Mouse (Mus musculus) MEL (cell line): ENCODE measurements around the gene Hdac4. TPM values are rescaled to one million over a fixed set of nuclear protein-coding genes. Genes with fewer than 3 reads are reported as not detected.

Source experiments
- DNase-seq: peaks from one replicate; pipeline ENCODE4 v3.0.0; 2011; ENCODE audit warnings: low read depth, low spot score
- H3K27ac ChIP-seq: 2 replicates; pipeline ENCODE4 v1.5.1; 2012; ENCODE audit warnings: low read depth, mild to moderate bottlenecking, control low read depth, low read length, moderate library complexity; ENCODE audit not compliant: control insufficient read depth
- H3K27me3 ChIP-seq, 2 experiments: fragments of 150-350 bp in 1 of 2; sonication (generic) in 1 of 2; 2 replicates each; pipeline ENCODE4 v1.6.1; 2012; ENCODE audit warnings: low read length in 2 of 2, mild to moderate bottlenecking in 2 of 2, improper control_type of control experiment in 1 of 2, moderate library complexity in 1 of 2; ENCODE audit not compliant: insufficient read depth in 2 of 2, control insufficient read depth in 1 of 2
- H3K36me3 ChIP-seq, 2 experiments: 2 replicates each; pipeline ENCODE4 v1.6.1; 2012 to 2014; ENCODE audit warnings: low read length in 2 of 2, improper control_type of control experiment in 1 of 2, inconsistent platforms in 1 of 2, mild to moderate bottlenecking in 1 of 2; ENCODE audit not compliant: insufficient read depth in 2 of 2, control insufficient read depth in 1 of 2
- H3K4me1 ChIP-seq, 2 experiments: fragments of 150-350 bp in 1 of 2; sonication (generic) in 1 of 2; 2 replicates each; pipeline ENCODE4 v1.6.1; 2012; ENCODE audit warnings: low read length in 2 of 2, improper control_type of control experiment in 1 of 2, mild to moderate bottlenecking in 1 of 2; ENCODE audit not compliant: insufficient read depth in 2 of 2, control insufficient read depth in 1 of 2
- H3K4me3 ChIP-seq, 2 experiments: fragments of 150-350 bp in 1 of 2; sonication (generic) in 1 of 2; 2 replicates each; pipeline ENCODE4 v1.5.1; 2012; ENCODE audit warnings: low read depth in 2 of 2, low read length in 2 of 2, mild to moderate bottlenecking in 2 of 2, moderate library complexity in 2 of 2, control low read depth in 1 of 2, improper control_type of control experiment in 1 of 2; ENCODE audit not compliant: control insufficient read depth in 1 of 2, insufficient read depth in 1 of 2
- H3K79me2 ChIP-seq: 2 replicates; pipeline ENCODE4 v1.6.1; 2012; ENCODE audit warnings: mild to moderate bottlenecking, low read length, moderate library complexity; ENCODE audit not compliant: control insufficient read depth, poor library complexity, insufficient read depth
- H3K9ac ChIP-seq: 2 replicates; pipeline ENCODE4 v1.6.1; 2012; ENCODE audit warnings: low read depth, mild to moderate bottlenecking, control low read depth, low read length, moderate library complexity; ENCODE audit not compliant: control insufficient read depth, poor library complexity, severe bottlenecking
- H3K9me3 ChIP-seq: fragments of 150-350 bp; sonication (generic); replicated peaks from 2 replicates; pipeline ENCODE4 v1.6.1; 2012; ENCODE audit warnings: mild to moderate bottlenecking, low read length, improper control_type of control experiment, moderate library complexity; ENCODE audit not compliant: insufficient read depth
- BHLHE40 ChIP-seq: IDR thresholded peaks from 2 replicates; pipeline ENCODE4 v1.6.1; 2012; ENCODE audit warnings: low read depth, mild to moderate bottlenecking, inconsistent platforms, low read length, improper control_type of control experiment, borderline replicate concordance
- CHD1 ChIP-seq: IDR thresholded peaks from 2 replicates; pipeline ENCODE4 v1.6.1; 2012; ENCODE audit warnings: low read depth, mild to moderate bottlenecking, inconsistent platforms, low read length, improper control_type of control experiment
- ELF1 ChIP-seq: IDR thresholded peaks from 2 replicates; pipeline ENCODE4 v1.6.1; 2014; ENCODE audit warnings: low read depth, mild to moderate bottlenecking, inconsistent platforms, low read length, improper control_type of control experiment, moderate library complexity
- GABPA ChIP-seq: IDR thresholded peaks from 2 replicates; pipeline ENCODE4 v1.6.1; 2012; ENCODE audit warnings: low read depth, mild to moderate bottlenecking, inconsistent platforms, low read length, improper control_type of control experiment, moderate library complexity
- GATA1 ChIP-seq: IDR thresholded peaks from 2 replicates; pipeline ENCODE4 v1.6.1; 2011; ENCODE audit warnings: low read depth, low read length, improper control_type of control experiment
- HCFC1 ChIP-seq: IDR thresholded peaks from 2 replicates; pipeline ENCODE4 v1.6.1; 2012; ENCODE audit warnings: low read depth, mild to moderate bottlenecking, inconsistent platforms, low read length, improper control_type of control experiment, moderate library complexity
- MAX ChIP-seq: IDR thresholded peaks from 2 replicates; pipeline ENCODE4 v1.6.1; 2011; ENCODE audit warnings: low read length, improper control_type of control experiment
- MAZ ChIP-seq: IDR thresholded peaks from 2 replicates; pipeline ENCODE4 v1.6.1; 2012; ENCODE audit warnings: low read depth, mild to moderate bottlenecking, inconsistent platforms, low read length, improper control_type of control experiment
- MEF2A ChIP-seq: IDR thresholded peaks from 2 replicates; pipeline ENCODE4 v1.6.1; 2014; ENCODE audit warnings: low read depth, mild to moderate bottlenecking, inconsistent platforms, low read length, improper control_type of control experiment; ENCODE audit not compliant: poor library complexity, insufficient replicate concordance, severe bottlenecking; ENCODE audit errors: extremely low read depth
- MYB ChIP-seq: IDR thresholded peaks from 2 replicates; pipeline ENCODE4 v1.6.1; 2011; ENCODE audit warnings: mild to moderate bottlenecking, low read depth, low read length, improper control_type of control experiment
- MYC ChIP-seq: IDR thresholded peaks from 2 replicates; pipeline ENCODE4 v1.6.1; 2011; ENCODE audit warnings: low read depth, mild to moderate bottlenecking, low read length, improper control_type of control experiment, moderate library complexity
- NELFE ChIP-seq: IDR thresholded peaks from 2 replicates; pipeline ENCODE4 v1.6.1; 2011; ENCODE audit warnings: low read depth, low read length, improper control_type of control experiment
- NRF1 ChIP-seq: IDR thresholded peaks from 2 replicates; pipeline ENCODE4 v1.6.1; 2014; ENCODE audit warnings: low read depth, mild to moderate bottlenecking, inconsistent platforms, low read length, improper control_type of control experiment, moderate library complexity; ENCODE audit not compliant: poor library complexity, insufficient read depth, severe bottlenecking
- RAD21 ChIP-seq: IDR thresholded peaks from 2 replicates; pipeline ENCODE4 v1.6.1; 2011; ENCODE audit warnings: mild to moderate bottlenecking, low read depth, low read length, improper control_type of control experiment
- SMC3 ChIP-seq: IDR thresholded peaks from 2 replicates; pipeline ENCODE4 v1.6.1; 2011; ENCODE audit warnings: low read depth, low read length, improper control_type of control experiment
- TBP ChIP-seq: IDR thresholded peaks from 2 replicates; pipeline ENCODE4 v1.8.0; 2011; ENCODE audit warnings: low read depth, low read length, improper control_type of control experiment
- UBTF ChIP-seq: IDR thresholded peaks from 2 replicates; pipeline ENCODE4 v1.6.1; 2012; ENCODE audit warnings: low read depth, mild to moderate bottlenecking, inconsistent platforms, low read length, improper control_type of control experiment, moderate library complexity, borderline replicate concordance; ENCODE audit not compliant: insufficient read depth
- ZC3H11A ChIP-seq: IDR thresholded peaks from 2 replicates; pipeline ENCODE4 v1.6.1; 2012; ENCODE audit warnings: low read depth, mild to moderate bottlenecking, inconsistent platforms, low read length, improper control_type of control experiment
- ZMIZ1 ChIP-seq: IDR thresholded peaks from 2 replicates; pipeline ENCODE4 v1.6.1; 2012; ENCODE audit warnings: low read depth, mild to moderate bottlenecking, inconsistent platforms, low read length, improper control_type of control experiment, moderate library complexity
- polyA plus RNA-seq, 2 experiments: library from polyadenylated mRNA; stranded (reverse) in 1 of 2; unstranded in 1 of 2; fragments of >175 nt in 1 of 2; fragments of >200 nt in 1 of 2; gene quantifications; 2 replicates each; pipeline versions ENCODE4 v1.2.1 to v1.2.4; 2012; ENCODE audit warnings: low replicate concordance in 2 of 2, low read depth in 1 of 2; ENCODE audit not compliant: insufficient read length in 2 of 2, insufficient read depth in 1 of 2, missing spikeins in 1 of 2
- total RNA-seq: library from RNA; depleted of rRNA; stranded (reverse); fragments of 300-350 nt; gene quantifications from 2 replicates; pipeline ENCODE4 v1.2.3, GENCODE M21; 2012

The Hdac4 gene
- total and polyA plus RNA-seq, 3 experiments = 11.0 to 19.5 (median 12.3) TPM

GRCm38 (mm10) chr1:92041290-92041689 lies 154.2 kb downstream of the Hdac4 start:
- Histone ChIP-seq H3K9ac (no peak overlapping the region), H3K4me1 (peaks cover 0 to 4% of the 10 kb centered on the region in 2 experiments; a peak in 1 of 4 replicates), H3K27me3 (no peaks in the 10 kb centered on the region), H3K4me3 (no peak overlapping the region), H3K79me2 (no peaks in the 10 kb centered on the region), H3K9me3 (no peaks in the 10 kb centered on the region), H3K36me3 (no peaks in the 10 kb centered on the region), H3K27ac (no peak overlapping the region)
- DNase-seq = no peak
- TF ChIP-seq UBTF = no peak
- TF ChIP-seq GATA1 = no peak
- TF ChIP-seq MEF2A = no peak
- no peak for TF ChIP-seq CHD1
- no peak for TF ChIP-seq ELF1
- TF ChIP-seq NRF1 = no peak
- no peak for TF ChIP-seq MAX
- TF ChIP-seq MYB = no peak
- TF ChIP-seq TBP = no peak
- no peak for TF ChIP-seq BHLHE40
- no peak for TF ChIP-seq ZMIZ1
- TF ChIP-seq MYC = no peak
- no peak for TF ChIP-seq HCFC1
- TF ChIP-seq RAD21 = no peak
- no peak for TF ChIP-seq SMC3
- no peak for TF ChIP-seq NELFE
- no peak for TF ChIP-seq MAZ
- TF ChIP-seq GABPA = no peak

DNA sequence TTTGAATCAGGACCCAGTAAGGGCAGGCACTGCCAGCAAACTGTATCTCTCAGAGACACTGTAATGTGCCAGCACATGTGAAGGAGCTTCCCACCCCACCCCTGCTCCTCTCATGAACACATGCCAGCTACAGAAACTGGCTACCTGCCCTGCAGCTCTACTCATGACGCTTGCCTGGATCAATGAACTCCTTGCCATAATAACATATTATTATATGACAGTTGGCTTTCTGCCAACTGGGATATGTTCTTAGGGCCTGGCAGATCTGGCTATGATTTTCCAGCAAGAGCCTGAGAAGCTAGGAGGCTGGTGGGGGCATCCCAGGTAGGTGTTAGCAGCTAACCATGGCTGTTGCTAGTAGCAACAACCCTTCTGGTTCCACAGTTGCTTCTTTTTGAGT lies 156.8 kb downstream of the Hdac4 start:
- no peak for DNase-seq
- H3K9ac ChIP-seq = no peak overlapping the region

More for the DNA sequence above, 156.8 kb downstream of the Hdac4 start:
- no peaks in the 10 kb centered on the region for H3K79me2 ChIP-seq
- H3K27me3 ChIP-seq = no peaks in the 10 kb centered on the region
- H3K9me3 ChIP-seq = no peaks in the 10 kb centered on the region
- TF ChIP-seq UBTF (no peak), MAX (no peak), ZC3H11A (no peak)
- no peaks in the 10 kb centered on the region for H3K36me3 ChIP-seq
- H3K4me3 ChIP-seq = no peak overlapping the region
- H3K4me1 ChIP-seq = peaks cover 0 to 4% of the 10 kb centered on the region in 2 experiments; a peak in 1 of 4 replicates
- no peak overlapping the region for H3K27ac ChIP-seq
